Mouse (Mus musculus): ENCODE measurements around the gene Rfx4.

GRCm38 (mm10) chr10:84760118-84761111 is 4.6 kb downstream of the Rfx4 start:
- TF ChIP-seq CTCF (IDR thresholded peaks at IDR 0.05; ENCODE audit: borderline replicate concordance, insufficient read depth, low read length) = no peak
- TF ChIP-seq POLR2A (IDR thresholded peaks at IDR 0.05; ENCODE audit: low read depth, low read length) = no peak

All from embryonic fibroblast, embryonic 13.5 days (primary cell).